Mouse (Mus musculus) G1E (cell line): ENCODE data around the gene Pan3.

Experiments
- CTCF ChIP-seq: IDR thresholded peaks from 2 replicates; pipeline ENCODE4 v1.5.1; 2012; ENCODE audit warnings: low read depth, low read length, inconsistent platforms, mixed read lengths
- TAL1 ChIP-seq: conservative IDR thresholded peaks from 2 replicates; pipeline ENCODE4 v1.6.1; 2012; ENCODE audit warnings: low read depth, low read length, inconsistent platforms, mixed read lengths

- no peak for TF ChIP-seq TAL1
- TF ChIP-seq CTCF: no peak
Observed at GRCm38 (mm10) chr5:147539409-147539808, 109.4 kb downstream of the Pan3 start.
